Mouse (Mus musculus): ENCODE measurements around the gene Large2.

Gene Large2

DNA sequence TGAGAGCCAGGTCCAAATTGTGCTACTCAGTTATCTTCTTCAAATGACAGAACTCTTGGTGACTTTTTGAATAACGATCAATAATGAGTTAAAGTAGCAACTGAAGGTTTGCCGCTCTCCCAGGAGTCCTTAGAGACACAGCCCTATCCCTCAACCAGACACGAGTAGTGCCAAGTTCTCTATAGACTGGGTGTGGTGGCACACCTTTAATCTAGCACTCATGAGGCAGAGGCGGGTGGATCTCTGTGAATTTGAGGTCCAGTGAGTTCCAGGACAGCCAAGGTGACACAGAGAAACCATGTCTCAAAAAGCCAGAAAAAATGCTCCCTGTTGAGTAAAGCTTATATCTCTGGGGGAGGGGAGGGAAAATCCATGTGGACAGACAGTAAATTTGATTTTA lies 47.1 kb downstream of the Large2 start:
- no peak for DNase-seq (ENCODE audit: low spot score)

DNA sequence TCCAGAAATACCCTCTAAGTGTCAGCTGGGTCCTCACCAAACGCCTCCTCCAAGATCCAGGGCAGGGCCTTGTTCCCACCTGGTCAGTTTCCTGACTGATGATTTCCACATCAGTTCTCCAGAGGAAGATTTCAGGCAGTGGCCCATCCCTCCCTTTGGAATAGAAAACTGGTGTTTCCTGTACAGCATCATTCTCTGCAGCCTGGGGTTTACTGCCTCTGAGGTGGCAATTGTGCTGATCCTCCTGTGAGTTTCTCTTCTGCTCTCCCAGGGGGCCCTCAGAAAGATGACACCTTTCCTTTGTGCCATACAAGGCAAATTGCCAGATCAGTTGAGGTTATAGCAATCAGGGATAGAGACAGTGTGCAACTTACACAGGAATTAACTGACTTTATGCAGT lies 48.4 kb downstream of the Large2 start:
- no peak for DNase-seq (ENCODE audit: low spot score)

DNA sequence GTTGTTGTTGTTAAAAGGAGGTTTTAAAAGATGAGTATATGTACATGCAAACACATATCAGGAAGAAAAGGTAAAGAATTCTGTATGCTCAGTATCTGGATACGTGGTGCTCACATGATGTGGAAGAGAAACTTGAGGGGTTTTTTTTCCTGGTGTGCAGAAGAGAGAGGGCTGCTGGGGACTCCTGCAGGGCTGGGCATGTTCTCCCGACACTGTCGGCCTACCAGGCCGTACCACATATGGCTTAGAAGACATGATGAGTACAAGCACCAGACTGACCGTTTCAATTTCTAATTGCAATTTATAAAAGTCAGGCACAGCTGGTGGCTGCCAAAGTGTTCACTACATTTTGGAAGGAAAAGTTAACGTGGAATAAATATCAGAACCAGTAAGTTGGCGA lies 49.0 kb downstream of the Large2 start:
- DNase-seq (ENCODE audit: low spot score) = no peak

DNA sequence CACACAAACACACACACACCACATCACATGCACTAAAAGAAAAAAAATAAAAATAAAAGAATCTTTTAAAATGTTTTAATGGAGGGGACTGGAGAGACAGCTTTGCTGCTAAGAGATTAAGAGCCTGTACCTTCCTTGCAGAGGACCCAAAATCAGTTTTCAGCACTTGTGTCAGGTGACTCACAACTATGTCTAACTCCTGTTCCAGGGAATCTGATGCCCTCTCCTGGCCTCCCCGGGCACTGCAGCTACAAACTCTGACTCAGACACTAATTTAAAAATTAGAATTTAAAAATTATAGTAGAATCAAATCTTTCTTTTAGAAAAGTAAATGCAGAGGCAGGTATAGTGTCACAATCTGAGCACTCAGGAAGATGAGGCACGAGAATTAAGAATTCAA lies 52.0 kb downstream of the Large2 start:
- no peak for DNase-seq (ENCODE audit: low spot score)

DNA sequence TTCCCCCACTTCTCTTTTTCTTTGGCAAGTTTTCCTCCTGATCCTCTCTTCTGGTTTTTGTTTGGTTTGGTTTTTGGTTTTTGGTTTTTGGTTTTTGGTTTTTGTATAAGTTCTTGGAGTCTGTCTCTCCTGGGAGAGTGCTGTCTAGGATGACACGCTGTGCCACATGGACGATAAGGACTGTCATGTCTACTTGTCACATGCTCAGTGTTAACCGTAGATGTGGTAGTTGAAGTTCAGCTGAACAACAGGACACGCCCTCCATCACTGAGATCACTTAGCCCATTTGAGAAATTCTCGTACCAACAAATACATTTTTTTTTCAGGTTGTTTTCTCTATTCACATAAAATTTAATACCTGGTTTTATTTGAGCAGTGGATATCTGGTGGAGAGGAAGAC lies 57.4 kb downstream of the Large2 start:
- DNase-seq (ENCODE audit: low spot score) = no peak

DNA sequence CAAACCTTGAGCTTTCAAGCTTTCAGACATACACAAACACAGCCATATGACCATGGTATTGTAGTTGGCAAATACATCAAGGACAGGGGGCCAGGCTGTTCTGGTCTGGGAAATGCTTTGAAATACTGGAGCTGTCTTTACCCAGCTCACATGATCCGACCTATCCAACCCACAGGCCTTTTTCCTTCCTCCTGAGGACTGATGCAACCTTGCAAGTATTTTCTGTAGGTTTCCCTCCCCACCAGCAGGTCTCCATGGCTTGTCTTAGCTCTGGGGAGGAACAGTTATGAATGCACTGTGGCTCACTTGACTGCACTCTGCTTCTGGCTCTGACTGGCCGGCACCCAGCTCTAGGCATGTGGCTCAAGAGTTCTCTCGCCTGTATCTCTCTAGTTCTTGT lies 58.0 kb downstream of the Large2 start:
- DNase-seq (ENCODE audit: low spot score) = no peak

Measured in embryo, embryonic 10 days (tissue).